Mouse (Mus musculus): ENCODE measurements at regions not wholly inside any gene's neighbourhood (a gene's known extent, or its start where the extent isn't known, plus 50 kb on each side); places are given as distances from the start of the nearest gene placed in this dataset.

DNA sequence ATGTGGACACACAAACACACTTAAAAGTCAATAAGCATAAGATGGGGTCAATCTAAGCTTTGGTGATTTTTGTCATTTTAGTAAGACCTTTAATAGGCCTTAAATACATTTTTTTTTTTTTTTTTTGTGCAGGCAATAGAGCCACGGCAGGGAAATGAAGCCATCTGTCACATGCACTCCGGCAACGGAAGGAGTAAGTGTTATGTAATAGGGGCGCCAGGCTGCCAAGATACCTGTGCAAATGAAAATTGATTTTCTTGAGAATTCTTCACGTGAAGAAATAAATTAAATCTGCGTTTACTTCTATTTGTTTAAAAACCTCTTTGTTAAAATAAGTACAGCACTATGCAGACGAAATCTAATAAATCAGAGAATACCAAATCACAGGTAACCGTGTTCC, 54.6 kb upstream of the Card11 start:
- no peak for DNase-seq (ENCODE audit: low read depth)
- TF ChIP-seq CTCF (IDR thresholded peaks at IDR 0.05; ENCODE audit: borderline replicate concordance, extremely low read depth, insufficient read depth, insufficient read length) (no peak), POLR2A (IDR thresholded peaks at IDR 0.05; ENCODE audit: borderline replicate concordance, extremely low read depth, insufficient read depth, insufficient read length, poor library complexity, severe bottlenecking) (no peak)

DNA sequence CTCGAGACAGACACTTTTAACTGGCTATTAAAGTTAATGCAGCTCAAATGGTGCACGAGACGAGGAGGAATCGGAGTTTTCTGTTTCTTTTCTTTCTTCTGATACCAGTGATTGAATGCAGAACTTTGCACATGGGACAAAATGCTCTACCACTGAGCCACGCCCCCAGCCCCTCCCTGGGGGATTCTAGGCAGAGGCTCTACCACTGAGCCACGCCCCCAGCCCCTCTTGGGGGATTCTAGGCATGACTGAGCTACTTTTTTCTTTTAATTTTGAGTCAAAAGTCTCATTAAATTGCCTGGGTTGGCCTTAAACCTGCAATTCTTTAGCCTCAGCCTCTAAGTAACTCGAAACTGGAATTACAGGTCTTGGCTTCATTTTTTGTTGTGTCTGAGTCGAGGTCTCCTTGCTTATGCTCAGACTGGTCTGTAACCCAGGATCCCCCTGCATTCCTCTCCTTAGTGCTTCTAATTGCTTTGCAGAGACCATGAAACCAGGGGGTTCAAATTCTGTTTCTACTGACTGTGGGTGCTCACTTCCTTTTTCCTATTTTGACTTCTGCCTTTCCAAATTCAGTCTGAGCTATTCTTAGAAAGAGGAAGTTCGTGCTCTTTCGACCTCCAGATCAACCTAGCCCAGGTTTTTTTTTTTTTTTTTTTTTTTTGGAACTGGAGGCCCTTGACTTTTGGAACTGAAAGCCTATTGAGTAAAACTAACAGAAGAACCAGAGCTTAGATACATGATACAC, 55.4 kb upstream of the Card11 start:
- DNase-seq (ENCODE audit: low read depth) = no peak
- TF ChIP-seq CTCF (IDR thresholded peaks at IDR 0.05; ENCODE audit: borderline replicate concordance, extremely low read depth, insufficient read depth, insufficient read length) = no peak
- no peak for TF ChIP-seq POLR2A (IDR thresholded peaks at IDR 0.05; ENCODE audit: borderline replicate concordance, extremely low read depth, insufficient read depth, insufficient read length, poor library complexity, severe bottlenecking)

DNA sequence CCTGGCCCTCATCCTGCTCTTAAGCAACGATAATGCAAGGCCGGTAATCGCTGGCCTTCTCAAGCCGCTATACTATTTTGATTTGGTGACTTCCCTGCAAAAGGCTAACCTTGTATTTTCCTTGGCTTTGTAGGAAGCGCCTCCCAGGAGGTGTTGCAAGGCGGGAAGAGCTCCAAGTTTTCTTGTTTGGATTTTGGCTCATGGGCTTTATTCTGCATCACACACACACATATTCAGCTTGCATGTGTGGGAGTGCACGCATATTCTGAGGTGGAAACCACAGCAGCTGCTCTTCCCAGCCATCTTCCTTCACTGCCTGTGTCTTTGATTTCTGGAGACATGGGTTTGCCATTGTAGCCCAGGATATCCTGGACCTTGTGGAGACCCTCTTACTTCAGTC, 57.8 kb upstream of the Card11 start:
- DNase-seq (ENCODE audit: low read depth) = peak; percentile 31
- TF ChIP-seq POLR2A (IDR thresholded peaks at IDR 0.05; ENCODE audit: borderline replicate concordance, extremely low read depth, insufficient read depth, insufficient read length, poor library complexity, severe bottlenecking) (no peak), CTCF (IDR thresholded peaks at IDR 0.05; ENCODE audit: borderline replicate concordance, extremely low read depth, insufficient read depth, insufficient read length) (no peak)

DNA sequence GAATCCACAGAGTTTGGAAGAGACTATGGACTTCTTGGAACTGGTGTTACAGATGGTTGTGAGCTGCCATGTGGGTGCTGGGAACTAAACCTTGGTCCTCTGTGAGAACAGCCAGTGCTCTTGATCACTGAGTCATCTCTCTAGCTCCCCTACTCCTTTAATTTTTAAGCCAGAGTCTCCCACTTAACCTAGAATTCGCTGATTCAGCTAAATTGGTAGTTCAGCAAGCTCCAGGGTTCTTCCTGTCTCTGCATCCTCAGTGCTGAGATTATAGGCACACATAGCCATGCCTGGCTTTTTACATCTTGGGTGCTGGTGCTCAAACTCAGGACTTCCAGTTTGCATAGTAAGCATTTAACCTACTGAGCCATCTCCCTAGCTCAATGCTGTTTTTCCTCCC, 58.5 kb upstream of the Card11 start:
- DNase-seq (ENCODE audit: low read depth) = no peak
- TF ChIP-seq POLR2A (IDR thresholded peaks at IDR 0.05; ENCODE audit: borderline replicate concordance, extremely low read depth, insufficient read depth, insufficient read length, poor library complexity, severe bottlenecking) (no peak), CTCF (IDR thresholded peaks at IDR 0.05; ENCODE audit: borderline replicate concordance, extremely low read depth, insufficient read depth, insufficient read length) (no peak)

DNA sequence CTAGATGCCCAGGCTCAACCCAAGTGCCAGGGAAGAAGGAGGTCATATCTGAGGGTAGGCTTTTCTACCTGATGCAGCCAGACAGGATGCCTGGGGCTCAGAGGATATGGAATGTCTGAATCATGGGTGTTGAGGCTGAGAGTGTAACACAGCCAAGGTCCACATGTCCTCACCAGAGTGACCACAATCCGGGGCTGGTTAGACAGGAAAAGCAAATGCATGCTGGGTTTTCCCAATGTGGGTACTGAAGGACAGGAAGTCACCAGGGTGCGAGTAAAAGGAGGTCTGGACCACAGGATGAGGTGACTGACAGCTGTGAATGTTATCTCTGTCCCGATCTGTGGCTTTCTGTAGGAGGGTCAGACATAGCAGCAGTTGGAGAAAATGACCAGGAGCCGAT, 61.8 kb upstream of the Card11 start:
- DNase-seq (ENCODE audit: low read depth) = no peak
- no peak for TF ChIP-seq POLR2A (IDR thresholded peaks at IDR 0.05; ENCODE audit: borderline replicate concordance, extremely low read depth, insufficient read depth, insufficient read length, poor library complexity, severe bottlenecking)
- no peak for TF ChIP-seq CTCF (IDR thresholded peaks at IDR 0.05; ENCODE audit: borderline replicate concordance, extremely low read depth, insufficient read depth, insufficient read length)

DNA sequence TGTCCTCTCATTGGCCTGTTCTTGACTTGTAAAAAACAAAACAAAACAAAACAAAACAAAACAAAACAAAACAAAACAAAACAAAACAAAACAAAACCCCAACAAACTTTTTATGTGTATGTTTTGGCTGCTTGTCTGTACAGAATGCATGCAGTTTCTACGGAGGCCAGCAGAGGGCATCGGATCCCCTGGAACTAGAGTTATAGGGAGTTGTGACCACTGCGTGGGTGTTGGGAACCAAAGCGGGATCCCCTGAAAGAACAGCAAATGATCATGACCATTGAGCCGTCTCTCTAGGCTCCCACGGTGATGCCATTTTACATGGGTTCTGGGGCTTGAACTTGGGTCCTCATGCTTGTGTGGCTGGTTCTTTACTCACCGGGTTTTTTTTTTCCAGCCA, 67.2 kb upstream of the Card11 start:
- no peak for DNase-seq (ENCODE audit: low read depth)
- TF ChIP-seq CTCF (IDR thresholded peaks at IDR 0.05; ENCODE audit: borderline replicate concordance, extremely low read depth, insufficient read depth, insufficient read length) (peak; percentile 30; the same call in 1 of the 2 replicates), POLR2A (IDR thresholded peaks at IDR 0.05; ENCODE audit: borderline replicate concordance, extremely low read depth, insufficient read depth, insufficient read length, poor library complexity, severe bottlenecking) (no peak)

DNA sequence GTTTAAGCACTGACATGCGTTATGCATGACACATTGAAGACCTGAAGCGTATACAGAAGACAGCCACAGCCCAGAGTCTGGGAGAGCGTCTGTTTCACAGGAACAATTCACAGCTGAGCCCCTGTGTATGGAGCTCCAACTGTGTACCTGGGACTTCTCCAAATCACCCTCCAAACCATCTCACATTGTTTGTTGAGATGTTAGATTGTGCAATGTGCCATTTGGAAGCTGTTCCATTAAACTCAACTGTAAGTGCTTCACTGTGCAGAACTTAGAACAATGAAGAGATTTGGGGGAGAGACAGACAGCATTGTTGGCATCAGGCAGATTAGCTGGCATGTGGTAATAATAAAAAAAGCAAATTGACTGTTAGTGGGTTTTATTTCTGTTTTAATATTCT, 74.1 kb upstream of the Card11 start:
- no peak for TF ChIP-seq POLR2A (IDR thresholded peaks at IDR 0.05; ENCODE audit: borderline replicate concordance, extremely low read depth, insufficient read depth, insufficient read length, poor library complexity, severe bottlenecking)
- TF ChIP-seq CTCF (IDR thresholded peaks at IDR 0.05; ENCODE audit: borderline replicate concordance, extremely low read depth, insufficient read depth, insufficient read length) = no peak

DNA sequence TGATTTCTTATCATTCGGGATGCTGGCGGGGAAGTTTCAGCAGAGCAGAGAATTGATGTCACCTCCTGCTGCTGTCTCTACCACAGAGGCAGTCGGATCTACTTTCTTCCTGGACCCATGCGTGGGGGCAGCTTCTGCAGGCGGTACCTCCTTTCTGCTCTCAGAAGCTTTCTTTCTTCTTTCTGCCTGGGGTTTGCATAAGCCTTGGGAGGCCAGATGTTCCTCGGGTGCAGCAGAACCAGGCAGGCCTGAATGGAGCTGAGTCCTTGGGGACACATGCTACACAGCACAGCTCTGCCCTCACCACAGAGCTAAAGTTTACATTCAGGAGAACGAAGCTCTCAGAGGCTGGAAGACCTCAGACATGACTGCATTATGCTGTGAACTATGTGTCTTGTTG, 75.8 kb upstream of the Card11 start:
- no peak for DNase-seq (ENCODE audit: low read depth)
- no peak for TF ChIP-seq POLR2A (IDR thresholded peaks at IDR 0.05; ENCODE audit: borderline replicate concordance, extremely low read depth, insufficient read depth, insufficient read length, poor library complexity, severe bottlenecking)
- TF ChIP-seq CTCF (IDR thresholded peaks at IDR 0.05; ENCODE audit: borderline replicate concordance, extremely low read depth, insufficient read depth, insufficient read length) = no peak

More for the DNA sequence above, 74.1 kb upstream of the Card11 start:
- peak; percentile 9 for DNase-seq (ENCODE audit: low read depth)

DNA sequence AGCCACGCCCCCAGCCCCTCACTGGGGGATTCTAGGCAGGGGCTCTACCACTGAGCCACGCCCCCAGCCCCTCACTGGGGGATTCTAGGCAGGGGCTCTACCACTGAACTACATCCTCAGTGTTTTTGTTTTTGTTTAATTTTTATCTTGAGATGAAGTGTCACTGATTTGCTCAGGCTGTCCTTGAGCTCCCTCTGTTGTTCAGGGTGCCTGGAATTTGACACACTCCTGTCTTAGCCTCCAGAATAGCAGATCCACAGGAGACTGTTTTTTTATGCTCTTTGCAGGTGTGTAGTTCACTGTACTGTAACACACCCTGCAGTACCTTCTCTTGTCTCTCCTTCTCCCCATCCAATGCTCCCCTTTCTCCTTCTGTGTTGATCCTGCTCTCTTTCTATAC, 76.6 kb upstream of the Card11 start:
- TF ChIP-seq POLR2A (IDR thresholded peaks at IDR 0.05; ENCODE audit: borderline replicate concordance, extremely low read depth, insufficient read depth, insufficient read length, poor library complexity, severe bottlenecking) (no peak), CTCF (IDR thresholded peaks at IDR 0.05; ENCODE audit: borderline replicate concordance, extremely low read depth, insufficient read depth, insufficient read length) (no peak)
- no peak for DNase-seq (ENCODE audit: low read depth)

DNA sequence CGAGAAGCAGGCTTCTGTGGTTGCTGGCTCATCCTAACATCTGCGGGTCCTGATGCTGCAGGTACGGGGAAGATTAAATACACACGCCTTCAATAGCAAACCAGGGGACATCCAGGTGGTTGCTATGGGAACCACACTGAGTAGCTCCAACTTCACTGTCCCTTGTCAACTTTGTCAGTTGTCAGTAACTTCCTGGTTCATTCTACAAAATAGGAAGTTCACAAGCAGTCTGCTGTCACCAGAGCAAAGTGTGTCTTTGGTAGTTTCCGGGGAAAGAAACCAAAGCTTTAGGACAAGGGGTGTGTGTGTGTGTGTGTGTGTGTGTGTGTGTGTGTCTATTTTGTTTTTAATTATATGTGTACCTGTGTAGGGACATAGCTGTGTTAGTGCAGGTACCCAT, 80.5 kb upstream of the Card11 start:
- TF ChIP-seq CTCF (IDR thresholded peaks at IDR 0.05; ENCODE audit: borderline replicate concordance, extremely low read depth, insufficient read depth, insufficient read length) (no peak), POLR2A (IDR thresholded peaks at IDR 0.05; ENCODE audit: borderline replicate concordance, extremely low read depth, insufficient read depth, insufficient read length, poor library complexity, severe bottlenecking) (no peak)
- peak; percentile 12 for DNase-seq (ENCODE audit: low read depth)

DNA sequence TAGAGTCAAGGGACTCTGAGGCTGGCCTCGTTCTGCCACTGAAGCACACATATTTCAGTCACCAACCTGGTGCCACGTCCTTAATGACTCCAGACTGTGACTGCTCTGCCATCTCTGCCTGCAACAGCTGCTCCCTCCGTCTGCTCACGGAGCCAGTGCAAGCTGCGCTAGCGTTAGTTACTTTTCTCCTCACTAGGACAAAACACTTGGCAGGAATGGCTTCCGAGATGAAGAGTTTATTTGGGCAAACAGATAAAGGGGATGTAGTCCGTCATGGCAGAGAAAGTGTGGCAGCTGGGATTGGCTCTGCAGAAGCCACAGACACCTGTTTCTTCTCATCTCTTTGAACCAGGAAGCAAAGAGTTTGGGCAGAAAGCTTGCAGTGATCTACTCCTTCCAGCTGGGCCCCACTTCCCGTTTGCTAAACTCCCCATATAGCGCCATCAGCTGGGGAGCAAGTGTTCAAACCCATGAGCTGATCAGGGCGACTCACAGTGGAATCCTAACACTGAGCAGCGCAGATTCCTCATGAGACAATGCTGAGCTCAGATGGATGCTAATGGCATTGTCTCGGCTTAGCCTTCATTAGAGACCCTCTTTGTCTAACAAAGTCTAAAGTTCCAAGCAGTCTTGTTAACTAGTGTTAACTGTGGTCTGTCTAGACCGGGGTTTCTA, 83.8 kb upstream of the Card11 start:
- DNase-seq (ENCODE audit: low read depth) = peak; percentile 75
- no peak for TF ChIP-seq POLR2A (IDR thresholded peaks at IDR 0.05; ENCODE audit: borderline replicate concordance, extremely low read depth, insufficient read depth, insufficient read length, poor library complexity, severe bottlenecking)
- no peak for TF ChIP-seq CTCF (IDR thresholded peaks at IDR 0.05; ENCODE audit: borderline replicate concordance, extremely low read depth, insufficient read depth, insufficient read length)

DNA sequence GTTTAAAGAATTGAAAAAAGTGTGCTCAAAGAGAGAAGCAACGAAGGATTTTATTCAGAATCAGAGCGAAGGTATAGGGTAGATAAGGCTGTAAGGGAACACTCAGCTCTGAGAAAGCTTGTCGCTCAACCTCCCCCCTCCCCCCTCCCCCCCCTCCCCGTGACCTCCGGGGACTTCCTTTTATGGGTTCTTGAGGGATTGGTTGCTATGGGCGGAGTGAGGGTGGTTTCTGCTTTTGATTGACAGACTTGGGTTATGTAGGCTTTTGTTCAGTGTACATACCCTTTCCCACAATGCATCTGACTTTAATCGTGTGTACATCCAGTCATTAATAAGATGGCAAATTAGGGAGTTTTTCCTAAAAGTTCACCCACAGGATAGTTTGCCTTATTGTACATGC, 84.4 kb upstream of the Card11 start:
- DNase-seq (ENCODE audit: low read depth) = peak; percentile 70

More for the DNA sequence above, 84.4 kb upstream of the Card11 start:
- no peak for TF ChIP-seq POLR2A (IDR thresholded peaks at IDR 0.05; ENCODE audit: borderline replicate concordance, extremely low read depth, insufficient read depth, insufficient read length, poor library complexity, severe bottlenecking)
- no peak for TF ChIP-seq CTCF (IDR thresholded peaks at IDR 0.05; ENCODE audit: borderline replicate concordance, extremely low read depth, insufficient read depth, insufficient read length)
